Mouse (Mus musculus): Measurements from ENCODE around the gene Gm26965. TPM values are rescaled to one million over a fixed set of nuclear protein-coding genes. Genes with fewer than 3 reads are reported as not detected.

Gene Gm26965
- 0.59 TPM in 1 of 2 replicates, not detected in the other for polyA plus RNA-seq (2015; fragmentation: Nextera tagmentation; extraction: Ambion mirVana)

- Histone ChIP-seq H3K27me3 (no peaks in the 10 kb centered on the region), H3K4me2 (replicated peaks) (peak within 1 kb of the TSS; percentile 84), H3K4me1 (peaks cover 24% of the 10 kb centered on the region), H3K27ac (replicated peaks) (peak within 1 kb of the TSS; percentile 80), H3K9ac (replicated peaks) (peak within 1 kb of the TSS; percentile 88), H3K36me3 (peaks cover under 1% of the 10 kb centered on the region), H3K4me3 (peak within 1 kb of the TSS; percentile 86), H3K9me3 (no peaks in the 10 kb centered on the region)
- under 1% methylated on average over 27 of the region's 27 CpGs for WGBS
- peak; percentile 99 for ATAC-seq (replicated peaks)
These were observed at the start of gene Gm26965, which contains the start of gene Zfp87 for GRCm38 (mm10) chr13:67525753-67526410. Gm26965 (minus strand) TSS chr13:67526151. Zfp87 (minus strand) TSS chr13:67526177.

GRCm38 (mm10) chr13:67572591-67573189 is 46.7 kb upstream of the Gm26965 start:
- Histone ChIP-seq H3K27me3 (no peaks in the 10 kb centered on the region), H3K4me1 (no peaks in the 10 kb centered on the region), H3K36me3 (no peaks in the 10 kb centered on the region), H3K4me3 (no peak overlapping the region), H3K27ac (replicated peaks) (no peak overlapping the region), H3K4me2 (replicated peaks) (no peak overlapping the region), H3K9me3 (no peaks in the 10 kb centered on the region), H3K9ac (replicated peaks) (no peak overlapping the region)
- WGBS, result 68% methylated on average over 5 of the region's 5 CpGs
- no peak for ATAC-seq (replicated peaks)

GRCm38 (mm10) chr13:67553730-67554129 is 27.8 kb upstream of the Gm26965 start, which contains the start of gene Zfp748:
Zfp748 (minus strand) TSS chr13:67553830.
- Histone ChIP-seq H3K4me2 (replicated peaks) (peak within 1 kb of the TSS; percentile 70), H3K27me3 (no peaks in the 10 kb centered on the region), H3K9me3 (no peaks in the 10 kb centered on the region), H3K9ac (replicated peaks) (peak within 1 kb of the TSS; percentile 77), H3K4me1 (peaks cover 23% of the 10 kb centered on the region), H3K36me3 (no peaks in the 10 kb centered on the region), H3K4me3 (peak within 1 kb of the TSS; percentile 81), H3K27ac (replicated peaks) (peak within 1 kb of the TSS; percentile 76)
- WGBS, result 82% methylated on average over 4 of the region's 4 CpGs
- ATAC-seq (replicated peaks), result no peak

GRCm38 (mm10) chr13:67552505-67553346 is 26.8 kb upstream of the Gm26965 start:
- WGBS, result 1% methylated on average over 43 of the region's 44 CpGs

GRCm38 (mm10) chr13:67545941-67546340 is 20.0 kb upstream of the Gm26965 start:
- Histone ChIP-seq H3K36me3 (peaks cover 46% of the 10 kb centered on the region), H3K4me2 (replicated peaks) (no peak overlapping the region), H3K9me3 (no peaks in the 10 kb centered on the region), H3K9ac (replicated peaks) (no peak overlapping the region), H3K27me3 (no peaks in the 10 kb centered on the region), H3K4me1 (0 out of 2 replicates have a peak, but pooled peaks cover 4% of the 10 kb centered on the region), H3K4me3 (no peak overlapping the region), H3K27ac (replicated peaks) (no peak overlapping the region)
- WGBS, result 85% methylated on average over 1 of the region's 1 CpGs
- no peak for ATAC-seq (replicated peaks)

More at GRCm38 (mm10) chr13:67552505-67553346, 26.8 kb upstream of the Gm26965 start:
- H3K4me1 ChIP-seq, result peaks cover 23% of the 10 kb centered on the region
- H3K4me3 ChIP-seq, result peak overlapping the region; percentile 81
- H3K9ac ChIP-seq (replicated peaks), result peak overlapping the region; percentile 77
- H3K27me3 ChIP-seq, result no peaks in the 10 kb centered on the region
- peak overlapping the region; percentile 70 for H3K4me2 ChIP-seq (replicated peaks)
- H3K9me3 ChIP-seq, result no peaks in the 10 kb centered on the region
- H3K27ac ChIP-seq (replicated peaks), result peak overlapping the region; percentile 76
- H3K36me3 ChIP-seq, result no peaks in the 10 kb centered on the region
- ATAC-seq (replicated peaks), result peak; percentile 99

GRCm38 (mm10) chr13:67527049-67527730 is 1.2 kb upstream of the Gm26965 start:
- 76% methylated on average over 3 of the region's 3 CpGs for WGBS
- H3K9me3 ChIP-seq, result no peaks in the 10 kb centered on the region
- no peak overlapping the region for H3K4me2 ChIP-seq (replicated peaks)
- no peaks in the 10 kb centered on the region for H3K36me3 ChIP-seq
- H3K27me3 ChIP-seq, result no peaks in the 10 kb centered on the region
- ATAC-seq (replicated peaks), result no peak
- peaks cover 24% of the 10 kb centered on the region for H3K4me1 ChIP-seq
- H3K27ac ChIP-seq (replicated peaks), result no peak overlapping the region
- no peak overlapping the region for H3K4me3 ChIP-seq
- no peak overlapping the region for H3K9ac ChIP-seq (replicated peaks)

GRCm38 (mm10) chr13:67500908-67501307 is 25.0 kb downstream of the Gm26965 start:
- ATAC-seq (replicated peaks), result peak; percentile 14
- WGBS, result 83% methylated on average over 1 of the region's 1 CpGs
- peaks cover 9% of the 10 kb centered on the region for H3K4me1 ChIP-seq

GRCm38 (mm10) chr13:67500084-67500719 is 25.7 kb downstream of the Gm26965 start, which contains the start of gene Zfp58:
Zfp58 (minus strand) TSS chr13:67500555.
- peaks cover 9% of the 10 kb centered on the region for H3K4me1 ChIP-seq
- peak; percentile 99 for ATAC-seq (replicated peaks)
- H3K36me3 ChIP-seq, result peaks cover 8% of the 10 kb centered on the region
- peak within 1 kb of the TSS; percentile 61 for H3K4me3 ChIP-seq
- no peaks in the 10 kb centered on the region for H3K27me3 ChIP-seq
- under 1% methylated on average over 22 of the region's 22 CpGs for WGBS
- H3K9me3 ChIP-seq, result no peaks in the 10 kb centered on the region
- H3K4me2 ChIP-seq (replicated peaks), result peak within 1 kb of the TSS; percentile 73
- H3K9ac ChIP-seq (replicated peaks), result peak within 1 kb of the TSS; percentile 59
- no peak within 1 kb of the TSS for H3K27ac ChIP-seq (replicated peaks)

More at GRCm38 (mm10) chr13:67500908-67501307, 25.0 kb downstream of the Gm26965 start:
- Histone ChIP-seq H3K36me3 (peaks cover 4% of the 10 kb centered on the region; the same call in 1 of the 2 replicates), H3K4me2 (replicated peaks) (no peak overlapping the region), H3K9ac (replicated peaks) (no peak overlapping the region), H3K9me3 (no peaks in the 10 kb centered on the region), H3K27me3 (no peaks in the 10 kb centered on the region), H3K4me3 (no peak overlapping the region), H3K27ac (replicated peaks) (no peak overlapping the region)

- peaks cover 9% of the 10 kb centered on the region for H3K4me1 ChIP-seq
- H3K9me3 ChIP-seq, result peaks cover 13% of the 10 kb centered on the region; the same call in 1 of the 2 replicates
- no peak overlapping the region for H3K4me3 ChIP-seq
- H3K27me3 ChIP-seq, result no peaks in the 10 kb centered on the region
- no peak overlapping the region for H3K27ac ChIP-seq (replicated peaks)
- WGBS, result 92% methylated on average over 1 of the region's 1 CpGs
- no peak overlapping the region for H3K4me2 ChIP-seq (replicated peaks)
- H3K36me3 ChIP-seq, result peaks cover 51% of the 10 kb centered on the region
- H3K9ac ChIP-seq (replicated peaks), result no peak overlapping the region
- no peak for ATAC-seq (replicated peaks)
These were observed 30.3 kb downstream of the Gm26965 start for GRCm38 (mm10) chr13:67495631-67496030.

- H3K36me3 ChIP-seq, result peaks cover 19% of the 10 kb centered on the region; the same call in 1 of the 2 replicates
- H3K9me3 ChIP-seq, result no peaks in the 10 kb centered on the region
- no peaks in the 10 kb centered on the region for H3K27me3 ChIP-seq
- H3K4me1 ChIP-seq, result peaks cover 13% of the 10 kb centered on the region
- H3K4me3 ChIP-seq, result peak overlapping the region; percentile 64
- 37% methylated on average over 8 of the region's 8 CpGs for WGBS
- H3K4me2 ChIP-seq (replicated peaks), result peak overlapping the region; percentile 76
- H3K9ac ChIP-seq (replicated peaks), result peak overlapping the region; percentile 56
- peak; percentile 76 for ATAC-seq (replicated peaks)
- H3K27ac ChIP-seq (replicated peaks), result peak overlapping the region; percentile 16; the same call in 1 of the 2 replicates
These were observed 41.5 kb downstream of the Gm26965 start for GRCm38 (mm10) chr13:67484424-67484811.

Measured in forebrain, embryonic 15.5 days (tissue).